Mouse (Mus musculus) urinary bladder, postnatal 25 days (tissue): ENCODE results near the gene Cd99l2.
"Not testable (repeated sequence)": the region's sequence is repeated elsewhere in the genome, so short reads cannot be mapped to it uniquely, and the experiment has no call there.

Experiments used
- DNase-seq: peaks from one replicate; pipeline ENCODE4 v3.0.0; 2022; ENCODE audit warnings: low spot score

Gene Cd99l2

GRCm38 (mm10) chrX:71492634-71493278 is at the start of gene Cd99l2:
Gene Cd99l2 (minus strand): TSS chrX:71492849.
- DNase-seq, result peak; percentile 73

- no peak for DNase-seq
Measured at GRCm38 (mm10) chrX:71540821-71541510, 48.3 kb upstream of the Cd99l2 start.

GRCm38 (mm10) chrX:71537791-71538190 is 45.1 kb upstream of the Cd99l2 start:
- no peak for DNase-seq

GRCm38 (mm10) chrX:71534102-71534501 is 41.5 kb upstream of the Cd99l2 start:
- no peak for DNase-seq

GRCm38 (mm10) chrX:71532635-71533034 is 40.0 kb upstream of the Cd99l2 start:
- DNase-seq, result no peak

- no peak for DNase-seq
Measured at GRCm38 (mm10) chrX:71528646-71529045, 36.0 kb upstream of the Cd99l2 start.

- DNase-seq, result no peak
Measured at GRCm38 (mm10) chrX:71528150-71528549, 35.5 kb upstream of the Cd99l2 start.

- no peak for DNase-seq
Measured at GRCm38 (mm10) chrX:71527461-71527860, 34.8 kb upstream of the Cd99l2 start.

GRCm38 (mm10) chrX:71525593-71526299 is 33.1 kb upstream of the Cd99l2 start:
- no peak for DNase-seq

- no peak for DNase-seq
Measured at GRCm38 (mm10) chrX:71524310-71524709, 31.7 kb upstream of the Cd99l2 start.

- DNase-seq, result no peak
Measured at GRCm38 (mm10) chrX:71522889-71523288, 30.2 kb upstream of the Cd99l2 start.

GRCm38 (mm10) chrX:71519252-71519651 is 26.6 kb upstream of the Cd99l2 start:
- no peak for DNase-seq

GRCm38 (mm10) chrX:71506591-71506990 is 13.9 kb upstream of the Cd99l2 start:
- not testable (repeated sequence) for DNase-seq

GRCm38 (mm10) chrX:71493279-71493656 is 619 bp upstream of the Cd99l2 start:
- peak; percentile 17 for DNase-seq

- no peak for DNase-seq
Measured at GRCm38 (mm10) chrX:71491931-71492633, 567 bp downstream of the Cd99l2 start.

- no peak for DNase-seq
Measured at GRCm38 (mm10) chrX:71489353-71489752, 3.3 kb downstream of the Cd99l2 start.

GRCm38 (mm10) chrX:71482244-71482643 is 10.4 kb downstream of the Cd99l2 start:
- DNase-seq, result no peak

- no peak for DNase-seq
Measured at GRCm38 (mm10) chrX:71475992-71476391, 16.7 kb downstream of the Cd99l2 start.

- no peak for DNase-seq
Measured at GRCm38 (mm10) chrX:71475497-71475896, 17.2 kb downstream of the Cd99l2 start.

- no peak for DNase-seq
Measured at GRCm38 (mm10) chrX:71475084-71475483, 17.6 kb downstream of the Cd99l2 start.

GRCm38 (mm10) chrX:71474296-71474956 is 18.2 kb downstream of the Cd99l2 start:
- DNase-seq, result no peak
